Mouse (Mus musculus) T-helper 17 cell (primary cell): ENCODE measurements around the gene Aggf1.

Source experiments
- in situ Hi-C, 2 experiments: fragments of 300-600 bp; cut with MboI, MseI; formaldehyde crosslinking; loops; 1 replicate in 1 of 2; 2 replicates in 1 of 2; pipeline ENCODE4 v1.15.1; 2025; ENCODE audit warnings: high pct_unique_total_duplicates in 2 of 2

Gene Aggf1

GRCm38 (mm10) chr13:95336122-95336677 lies 39.0 kb downstream of the Aggf1 start:
- in situ Hi-C loops: no loop called here

GRCm38 (mm10) chr13:95332086-95332899 lies 42.9 kb downstream of the Aggf1 start:
- in situ Hi-C loops: no loop called here

GRCm38 (mm10) chr13:95330507-95330906 lies 44.6 kb downstream of the Aggf1 start:
- in situ Hi-C loops: no loop called here

GRCm38 (mm10) chr13:95328767-95329166 lies 46.4 kb downstream of the Aggf1 start:
- in situ Hi-C loops: no loop called here

GRCm38 (mm10) chr13:95327345-95327741 lies 47.8 kb downstream of the Aggf1 start:
- in situ Hi-C loops: no loop called here

GRCm38 (mm10) chr13:95326611-95327344 lies 48.4 kb downstream of the Aggf1 start:
- in situ Hi-C loops: no loop called here

GRCm38 (mm10) chr13:95325907-95326550 lies 49.1 kb downstream of the Aggf1 start:
- in situ Hi-C loops: no loop called here

- in situ Hi-C loops: no loop called here
These were observed 49.9 kb downstream of the Aggf1 start for GRCm38 (mm10) chr13:95325080-95325906.

GRCm38 (mm10) chr13:95324626-95325079 lies 50.5 kb downstream of the Aggf1 start:
- in situ Hi-C loops: no loop called here

- in situ Hi-C loops: no loop called here
These were observed 51.1 kb downstream of the Aggf1 start for GRCm38 (mm10) chr13:95323950-95324625.

- in situ Hi-C loops: no loop called here
These were observed 51.8 kb downstream of the Aggf1 start, which contains the start of gene Zbed3 for GRCm38 (mm10) chr13:95323400-95323799. TSS of gene Zbed3 (plus strand) at chr13:95323612.

GRCm38 (mm10) chr13:95320451-95320850 lies 54.7 kb downstream of the Aggf1 start:
- in situ Hi-C loops: no loop called here

- in situ Hi-C loops: no loop called here
These were observed 56.0 kb downstream of the Aggf1 start for GRCm38 (mm10) chr13:95319153-95319552.

- in situ Hi-C loops: no loop called here
These were observed 63.1 kb downstream of the Aggf1 start for GRCm38 (mm10) chr13:95312016-95312415.

- in situ Hi-C loops: no loop called here
These were observed 68.0 kb downstream of the Aggf1 start for GRCm38 (mm10) chr13:95307100-95307655.

GRCm38 (mm10) chr13:95306596-95306995 lies 68.6 kb downstream of the Aggf1 start:
- in situ Hi-C loops: no loop called here
